Comparison of ENCODE assay signal across 8 mouse cellular contexts in genomic region chr11:74897678-74898516, GRCm38 (mm10). TPM values are rescaled to one million over a fixed set of nuclear protein-coding genes. Genes with fewer than 3 reads are reported as not detected.
DNase-seq lines count a peak whose midpoint lies in the region; ATAC-seq and TF ChIP-seq lines count a peak whose summit lies in the region.

Gene Tsr1, plus strand, starts transcription at chr11:74898071.

- peak within 1 kb of the TSS; percentile 83 for H3K9ac ChIP-seq in forebrain, embryonic 16.5 days (replicated peaks; ENCODE audit: low read depth, low read length)
- peak within 1 kb of the TSS; percentile 80 for H3K9ac ChIP-seq in lung, embryonic 16.5 days (ENCODE audit: low read length)

- DNase-seq in G1E (ENCODE audit: low spot score), result peak; percentile 81
- DNase-seq in cerebellum, adult 11-12 months, result peak; percentile 89
- DNase-seq in heart, postnatal 36 days, result peak; percentile 84 to 87
- DNase-seq in layer of hippocampus, adult 8-10 months (ENCODE audit: low spot score in 2 of 2), result peak; percentile 89 to 90
- DNase-seq in ovary, postnatal 10 days (ENCODE audit: low spot score), result peak; percentile 69
- peak; percentile 79 to 80 for DNase-seq in thymus, postnatal 10 days (ENCODE audit: low spot score in 2 of 2)

- H3K4me3 ChIP-seq in G1E (ENCODE audit: low read depth, low read length), result peak within 1 kb of the TSS; percentile 88
- H3K4me3 ChIP-seq in forebrain, embryonic 16.5 days (replicated peaks; ENCODE audit: low read length), result peak within 1 kb of the TSS; percentile 85
- H3K4me3 ChIP-seq in lung, embryonic 16.5 days (ENCODE audit: low read length), result peak within 1 kb of the TSS; percentile 91

- peak within 1 kb of the TSS; percentile 84 for H3K4me2 ChIP-seq in forebrain, embryonic 16.5 days (ENCODE audit: low read length)
- peak within 1 kb of the TSS; percentile 96 for H3K4me2 ChIP-seq in lung, embryonic 16.5 days (ENCODE audit: low read depth, low read length)

- H3K9me3 ChIP-seq in G1E (replicated peaks), result no peaks in the 10 kb centered on the region
- H3K9me3 ChIP-seq in forebrain, embryonic 16.5 days (ENCODE audit: control insufficient read depth, low read length), result no peaks in the 10 kb centered on the region
- no peaks in the 10 kb centered on the region for H3K9me3 ChIP-seq in lung, embryonic 16.5 days (ENCODE audit: control insufficient read depth, low read length)

- ATAC-seq in G1E (ENCODE audit: extremely low read depth, insufficient number of reproducible peaks, low FRiP score, poor library complexity, severe bottlenecking), result peak; percentile 81
- peak; percentile 86 for ATAC-seq in forebrain, embryonic 16.5 days
- peak; percentile 88 for ATAC-seq in lung, embryonic 16.5 days (ENCODE audit: low read depth)

- TF ChIP-seq CTCF in G1E (IDR thresholded peaks at IDR 0.05; ENCODE audit: low read depth, low read length), result no peak

- H3K27ac ChIP-seq in forebrain, embryonic 16.5 days (ENCODE audit: low read length), result peak within 1 kb of the TSS; percentile 81
- H3K27ac ChIP-seq in lung, embryonic 16.5 days (ENCODE audit: low read length), result peak within 1 kb of the TSS; percentile 87

- peaks cover 53% of the 10 kb centered on the region for H3K4me1 ChIP-seq in G1E (ENCODE audit: insufficient read depth, low read depth, low read length)
- peaks cover 18% of the 10 kb centered on the region for H3K4me1 ChIP-seq in forebrain, embryonic 16.5 days (replicated peaks; ENCODE audit: control insufficient read depth, insufficient read depth, low read length)
- peaks cover 3% of the 10 kb centered on the region for H3K4me1 ChIP-seq in lung, embryonic 16.5 days (replicated peaks; ENCODE audit: control insufficient read depth, insufficient read depth, low read length)

- H3K27me3 ChIP-seq in G1E (ENCODE audit: insufficient read depth, low read length), result no peaks in the 10 kb centered on the region
- no peaks in the 10 kb centered on the region for H3K27me3 ChIP-seq in forebrain, embryonic 16.5 days (replicated peaks; ENCODE audit: control insufficient read depth, insufficient read depth, low read length)
- no peaks in the 10 kb centered on the region for H3K27me3 ChIP-seq in lung, embryonic 16.5 days (ENCODE audit: control insufficient read depth, insufficient read depth, low read depth, low read length)

- under 1% methylated on average over 54 of the region's 54 CpGs for WGBS in forebrain, embryonic 16.5 days
- under 1% methylated on average over 54 of the region's 54 CpGs for WGBS in lung, embryonic 16.5 days

- intact Hi-C loops in heart, postnatal 36 days (cut with DNase I), result no loop called here

- H3K36me3 ChIP-seq in G1E (replicated peaks), result peaks cover 43% of the 10 kb centered on the region
- H3K36me3 ChIP-seq in forebrain, embryonic 16.5 days (ENCODE audit: control insufficient read depth, insufficient read depth), result peaks cover 23% of the 10 kb centered on the region
- peaks cover 25% of the 10 kb centered on the region for H3K36me3 ChIP-seq in lung, embryonic 16.5 days (ENCODE audit: control insufficient read depth, insufficient read depth, low read length)

RNA-seq across cellular contexts. Expression of gene Tsr1, which starts in this region (rescaled TPM):
- total RNA-seq in G1E (2014; fragmentation: Nextera tagmentation) (41.2 and 58.1 TPM in 2 replicates), G1E (2017) (72.5 and 74.6 TPM in 2 replicates)
- polyA plus RNA-seq in G1E (2012), result 34.5 and 38.4 TPM in 2 replicates
- 38.0 and 41.5 TPM in 2 replicates for polyA plus RNA-seq in forebrain, embryonic 16.5 days (2015; fragmentation: Nextera tagmentation; extraction: Ambion mirVana)
- total RNA-seq in heart, postnatal 36 days (2021), result 10 to 100 TPM; 19.7 to 20.2 TPM
- total RNA-seq in layer of hippocampus, adult 8-10 months (2022), result 10 to 100 TPM; 33.1 to 38.4 (median 34.7) TPM
- 32.3 and 34.3 TPM in 2 replicates for polyA plus RNA-seq in lung, embryonic 16.5 days (2015; fragmentation: Nextera tagmentation; extraction: Ambion mirVana)

Comparison
In these comparisons a context has a peak if more than half of its experiments do, and no peak if none do; other contexts are left out.
1. Peak in every context shown above with its lines: DNase-seq, ATAC-seq, H3K4me3 ChIP-seq and H3K27ac ChIP-seq.